Mouse (Mus musculus) MN1 (cell line): ENCODE results near the gene Gpam.

Source experiments
- DNase-seq: peaks from one replicate; pipeline ENCODE4 v3.0.0-alpha.2; 2016; ENCODE audit warnings: low spot score

The Gpam gene

DNA sequence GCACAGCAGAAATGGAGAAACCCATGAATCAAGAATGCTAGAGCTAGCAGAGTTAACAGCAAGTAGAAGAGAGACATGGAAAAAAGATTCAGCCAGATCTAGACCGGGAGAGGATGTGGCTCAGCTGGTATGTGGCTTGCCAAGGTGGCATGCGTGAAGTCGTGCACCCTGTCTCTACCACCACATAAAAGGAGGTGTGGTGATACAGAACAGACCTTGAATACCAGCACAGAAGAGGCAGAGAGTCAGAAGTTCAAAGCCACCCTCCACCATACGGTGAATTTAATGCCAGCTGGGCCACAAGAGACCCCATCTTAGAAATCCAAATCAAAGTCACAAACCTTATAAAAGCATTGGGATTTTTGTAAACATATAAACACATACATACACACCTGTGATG is 25.4 kb downstream of the Gpam start:
- no peak for DNase-seq

- no peak for DNase-seq
Observed at GRCm38 (mm10) chr19:55100227-55101140, 26.6 kb downstream of the Gpam start.

- peak; percentile 91 for DNase-seq
Observed at GRCm38 (mm10) chr19:55099184-55100160, 27.6 kb downstream of the Gpam start.

GRCm38 (mm10) chr19:55098409-55099183 is 28.4 kb downstream of the Gpam start:
- peak; percentile 66 for DNase-seq

GRCm38 (mm10) chr19:55097396-55097967 is 29.6 kb downstream of the Gpam start:
- peak; percentile 13 for DNase-seq

- DNase-seq, result no peak
Observed at GRCm38 (mm10) chr19:55096666-55097065, 30.4 kb downstream of the Gpam start.

- DNase-seq, result no peak
Observed at GRCm38 (mm10) chr19:55095547-55095946, 31.5 kb downstream of the Gpam start.

DNA sequence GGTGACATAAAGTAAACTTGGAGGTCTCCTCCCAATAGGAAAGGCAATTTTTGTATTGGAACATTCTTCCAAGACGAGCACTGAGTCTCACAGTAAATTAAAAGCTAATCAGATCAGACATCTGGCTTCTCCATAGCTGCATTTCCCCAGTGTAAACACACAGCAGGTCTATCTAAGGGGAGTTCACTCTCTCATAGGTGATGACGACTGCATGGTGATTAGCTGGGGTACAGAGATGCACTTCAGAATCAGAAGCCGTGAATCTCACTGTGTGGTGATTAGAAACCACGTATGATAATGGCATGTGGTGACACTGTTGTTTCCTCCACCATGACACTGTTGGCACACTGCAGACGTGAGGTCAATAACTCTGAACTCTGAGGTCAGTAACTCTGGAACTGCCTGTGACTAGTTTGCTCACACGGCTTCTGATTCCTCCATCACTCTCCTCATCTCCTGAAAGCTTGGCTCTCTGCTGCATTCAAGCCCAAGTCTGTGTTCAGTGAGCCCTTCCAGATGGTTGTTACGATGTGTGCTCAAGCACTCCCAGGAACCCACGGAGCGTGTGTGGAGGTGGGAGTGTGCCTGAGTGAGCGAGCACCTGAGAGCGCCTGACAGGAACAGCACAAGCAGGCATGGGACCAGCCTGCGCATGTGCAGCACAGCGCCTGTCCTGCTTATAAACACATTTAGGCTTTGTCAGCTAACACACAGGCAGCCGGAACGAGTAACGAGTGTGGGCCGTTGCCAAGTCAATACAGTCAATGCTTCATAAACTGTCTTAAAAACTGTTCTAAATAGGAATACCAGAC is 35.2 kb downstream of the Gpam start:
- DNase-seq, result no peak

DNA sequence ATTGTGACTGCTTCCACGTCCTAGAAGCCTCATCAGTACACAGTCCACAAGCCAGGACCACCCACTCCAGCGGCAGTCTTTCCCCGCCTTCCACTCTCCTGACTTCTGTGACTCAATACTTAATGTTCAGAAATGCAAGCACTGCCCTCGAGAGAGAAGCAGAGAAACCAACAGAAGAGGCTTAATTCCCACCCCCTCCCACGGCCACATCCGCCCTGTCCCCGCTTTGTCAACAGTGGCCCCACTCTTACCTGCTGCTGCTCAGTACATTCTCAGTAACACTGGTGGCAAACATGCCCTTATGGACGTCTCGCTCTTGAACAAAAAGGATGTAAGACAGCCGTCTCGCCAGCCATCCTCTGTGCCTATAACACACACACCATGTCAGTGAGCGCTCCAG is 36.2 kb downstream of the Gpam start:
- no peak for DNase-seq

DNA sequence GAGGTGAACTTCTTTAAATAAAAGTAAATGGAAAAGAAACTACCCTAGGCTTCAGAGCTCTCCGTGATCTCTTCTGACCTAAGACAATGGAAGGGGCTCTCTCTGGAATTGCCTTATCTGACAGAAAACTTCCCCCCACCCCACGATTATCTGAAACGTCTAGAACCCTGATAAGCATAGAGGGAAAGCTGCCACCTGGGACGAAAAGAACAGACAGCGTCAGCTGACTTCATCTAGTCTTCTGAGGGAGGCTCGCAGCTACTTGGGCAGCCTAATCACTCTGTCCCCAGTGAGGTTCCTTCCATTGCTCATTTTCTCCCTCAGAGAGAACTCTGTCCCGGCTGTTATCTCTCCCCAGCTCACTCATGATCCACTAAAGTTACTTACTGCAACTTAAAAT is 36.9 kb downstream of the Gpam start:
- no peak for DNase-seq

- no peak for DNase-seq
Observed at GRCm38 (mm10) chr19:55087776-55088175, 39.3 kb downstream of the Gpam start.

DNA sequence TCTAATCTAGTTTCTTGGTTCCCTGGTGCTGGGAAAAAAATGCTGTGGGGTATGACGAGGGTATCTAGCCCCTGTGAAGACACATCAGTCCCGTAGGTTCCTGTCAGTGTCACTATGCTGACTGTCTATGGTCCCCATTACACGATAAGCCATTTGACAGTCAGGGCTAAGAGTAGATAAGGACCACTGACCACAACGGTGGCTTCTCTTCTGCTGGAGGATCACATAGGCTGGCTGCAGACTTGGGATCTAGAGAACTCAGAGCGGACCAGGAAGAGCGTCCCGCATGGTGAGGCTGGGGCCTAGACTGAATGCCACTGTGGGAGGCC is 41.2 kb downstream of the Gpam start:
- DNase-seq, result no peak

- DNase-seq, result no peak
Observed at GRCm38 (mm10) chr19:55084971-55085856, 41.8 kb downstream of the Gpam start.

DNA sequence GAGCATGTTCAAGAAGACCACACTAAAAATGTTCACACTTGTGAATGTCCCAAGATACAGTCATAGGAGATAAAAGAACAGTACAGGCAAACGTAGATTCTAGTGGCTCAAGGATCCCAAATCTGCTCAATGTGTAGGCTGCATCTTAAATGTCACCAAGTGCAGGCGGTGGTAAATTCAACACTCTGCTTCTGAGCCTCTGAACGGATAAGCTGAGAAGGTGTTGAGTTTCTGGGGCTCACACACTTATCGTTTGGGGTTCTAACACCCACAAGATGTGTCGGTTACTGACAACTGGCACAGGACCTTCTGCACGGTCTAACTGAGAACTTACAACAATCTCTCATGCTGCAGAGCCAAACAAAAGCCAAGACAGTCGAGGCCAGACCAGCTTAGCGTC is 50.2 kb downstream of the Gpam start:
- DNase-seq, result no peak

DNA sequence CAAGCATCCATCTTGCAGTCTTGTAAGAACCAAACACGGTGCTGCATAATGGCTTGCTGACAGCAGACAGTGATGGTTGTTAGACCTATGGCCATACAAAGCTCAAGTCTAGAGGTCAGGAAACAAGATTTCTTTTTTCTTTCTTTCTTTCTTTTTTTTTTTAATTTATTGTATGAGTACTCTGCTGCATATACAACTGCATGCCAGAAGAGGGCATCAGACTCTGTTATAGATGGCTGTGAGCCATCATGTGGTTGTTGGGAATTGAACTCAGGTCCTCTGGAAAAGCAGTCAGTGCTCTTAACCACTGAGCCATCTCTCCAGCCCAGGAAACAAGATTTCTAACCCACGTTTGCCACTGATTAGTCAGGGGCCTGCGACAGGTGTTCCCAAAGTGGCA is 54.0 kb downstream of the Gpam start:
- DNase-seq, result no peak

DNA sequence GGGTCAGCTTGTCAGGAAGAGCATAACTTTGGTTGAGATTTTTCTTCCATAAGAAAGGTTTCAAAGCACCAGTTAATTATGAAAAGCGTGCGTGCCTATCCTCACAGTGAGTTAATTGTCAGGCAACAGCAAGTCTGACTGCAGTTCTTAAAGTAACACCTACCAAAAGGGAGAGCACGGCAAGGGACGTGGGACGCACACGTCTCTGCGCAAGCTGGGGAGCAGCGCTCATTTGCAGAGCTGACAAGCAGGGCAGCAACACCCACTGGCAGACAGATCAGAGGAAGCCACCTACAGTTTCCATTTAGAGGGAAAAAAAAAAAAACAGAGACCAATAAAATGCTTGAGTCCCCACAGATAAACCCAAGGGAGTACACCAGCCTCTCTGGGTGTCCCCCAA is 58.0 kb downstream of the Gpam start:
- no peak for DNase-seq

GRCm38 (mm10) chr19:55063272-55063671 is 63.8 kb downstream of the Gpam start:
- DNase-seq, result peak; percentile 76

GRCm38 (mm10) chr19:55062501-55062900 is 64.5 kb downstream of the Gpam start:
- DNase-seq, result peak; percentile 66

DNA sequence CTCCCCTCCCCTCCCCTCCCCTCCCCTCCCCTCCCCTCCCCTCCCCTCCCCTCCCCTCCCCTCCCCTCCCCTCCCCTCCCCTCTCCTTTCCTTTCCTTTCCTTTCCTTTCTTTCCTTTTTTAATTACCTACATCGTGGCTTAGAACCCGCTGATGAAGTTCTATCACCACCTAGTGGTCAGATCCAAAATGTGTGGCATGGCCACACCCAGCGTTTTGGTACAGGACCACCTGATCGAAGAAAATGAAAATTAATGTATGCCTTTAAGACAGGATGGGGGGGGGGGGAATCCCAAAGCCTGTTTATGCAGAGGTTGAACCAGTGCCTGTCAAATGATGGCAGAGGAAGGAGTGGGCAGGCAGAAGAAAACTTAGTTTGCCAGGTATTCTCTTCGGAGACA is 65.1 kb downstream of the Gpam start:
- DNase-seq, result peak; percentile 80

DNA sequence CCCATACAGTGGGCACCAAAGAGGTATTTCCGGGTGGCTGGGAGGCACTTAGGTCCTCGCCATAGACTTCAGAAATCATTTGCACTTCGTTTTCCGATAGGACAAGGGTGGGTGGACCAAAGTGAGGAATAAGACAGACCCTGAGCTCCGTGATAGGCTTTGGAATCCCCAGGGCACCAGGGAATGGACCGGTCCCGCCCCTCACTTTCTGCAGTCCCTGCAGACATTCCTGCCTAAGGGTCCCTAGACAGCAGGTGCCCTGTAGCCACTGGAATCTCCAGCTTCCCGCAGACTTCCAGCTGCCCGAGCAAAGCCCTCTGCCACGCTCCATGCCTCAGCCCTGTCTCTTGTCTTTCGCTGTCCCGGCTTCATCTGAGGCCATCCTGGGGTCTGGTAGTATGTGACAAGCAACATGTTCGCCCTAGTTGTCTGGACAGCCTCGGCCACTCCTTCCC is 65.6 kb downstream of the Gpam start:
- DNase-seq, result no peak
